Mouse (Mus musculus) hindbrain, embryonic 10.5 days (tissue): ENCODE results near the gene Plcg2. TPM values are rescaled to one million over a fixed set of nuclear protein-coding genes. Genes with fewer than 3 reads are reported as not detected.

Source experiments
- DNase-seq: peaks from one replicate; pipeline ENCODE4 v3.0.0-alpha.2; 2017; ENCODE audit warnings: low spot score
- H3K27ac ChIP-seq: fragments of 300-500 bp; sonication (generic); 2 replicates; pipeline ENCODE4 v1.5.1; 2016; ENCODE audit warnings: mild to moderate bottlenecking, moderate library complexity
- H3K27me3 ChIP-seq: fragments of 300-500 bp; sonication (generic); 2 replicates; pipeline ENCODE4 v1.6.1; 2016; ENCODE audit warnings: mild to moderate bottlenecking; ENCODE audit not compliant: poor library complexity, insufficient read depth, severe bottlenecking
- H3K36me3 ChIP-seq: fragments of 300-500 bp; sonication (generic); 2 replicates; pipeline ENCODE4 v1.6.1; 2016; ENCODE audit warnings: mild to moderate bottlenecking, moderate library complexity
- H3K4me1 ChIP-seq: fragments of 300-500 bp; sonication (generic); replicated peaks from 2 replicates; pipeline ENCODE4 v1.6.1; 2016; ENCODE audit warnings: mild to moderate bottlenecking
- H3K4me3 ChIP-seq: fragments of 300-500 bp; sonication (generic); 2 replicates; pipeline ENCODE4 v1.5.1; 2016; ENCODE audit warnings: mild to moderate bottlenecking, moderate library complexity
- H3K9me3 ChIP-seq: fragments of 300-500 bp; sonication (generic); 2 replicates; pipeline ENCODE4 v1.6.1; 2016; ENCODE audit warnings: mild to moderate bottlenecking, moderate library complexity
- WGBS: fragments of 180-500 bp; shearing (Covaris S2); methylation state at CpG from one replicate; pipeline ENCODE4 v1.1.7; 2016; 5-methylcytosine and 5-hydroxymethylcytosine counted together
- polyA plus RNA-seq: library from polyadenylated mRNA; unstranded; fragments of >200 nt; fragmentation: Nextera tagmentation; extraction: Ambion mirVana; gene quantifications from 2 replicates; pipeline ENCODE4 v1.2.1, GENCODE M21; 2016

Plcg2 gene
- polyA plus RNA-seq, 1 experiment from 2014 or later: 3.7 TPM

GRCm38 (mm10) chr8:117498915-117499540 lies 937 bp downstream of the Plcg2 start:
- Histone ChIP-seq H3K4me3 (peak overlapping the region; percentile 70), H3K27me3 (peaks cover 45% of the 10 kb centered on the region), H3K9me3 (no peaks in the 10 kb centered on the region), H3K27ac (no peak overlapping the region), H3K36me3 (no peaks in the 10 kb centered on the region), H3K4me1 (peaks cover 26% of the 10 kb centered on the region)
- WGBS: 8% methylated on average over 20 of the region's 20 CpGs
- DNase-seq: peak; percentile 35

DNA sequence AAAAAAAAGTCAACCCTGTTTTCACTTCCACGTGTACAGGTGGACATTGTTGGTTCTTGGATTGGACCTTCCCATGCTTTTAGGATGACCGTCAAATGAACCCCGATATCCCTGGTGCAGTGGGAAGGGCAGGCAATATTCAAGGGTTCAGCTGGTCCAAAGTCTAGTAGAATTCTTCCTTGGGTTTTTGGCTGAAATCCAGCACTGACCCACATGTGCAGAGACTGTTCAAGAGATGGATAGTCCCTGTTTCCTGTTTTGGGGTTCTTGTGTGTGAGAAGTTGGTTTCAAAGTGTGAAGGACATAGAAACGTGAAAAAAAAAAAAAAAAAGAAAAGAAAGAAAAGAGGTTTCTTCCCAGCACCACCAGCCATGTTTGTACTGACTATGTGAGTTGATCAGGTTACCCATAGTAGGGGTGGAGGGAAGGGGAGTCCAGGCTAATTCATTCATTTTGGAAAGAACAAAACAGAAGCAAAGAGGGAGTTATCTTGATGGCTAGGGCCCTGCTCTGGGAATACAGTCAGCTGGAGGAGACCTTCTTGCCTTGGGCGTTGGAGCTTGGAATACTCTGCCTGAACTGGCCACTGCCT lies 2.2 kb downstream of the Plcg2 start:
- no peaks in the 10 kb centered on the region for H3K9me3 ChIP-seq
- H3K36me3 ChIP-seq: no peaks in the 10 kb centered on the region
- H3K27ac ChIP-seq: no peak overlapping the region
- WGBS: 81% methylated on average over 5 of the region's 5 CpGs
- H3K4me3 ChIP-seq: no peak overlapping the region
- DNase-seq: no peak
- H3K27me3 ChIP-seq: peaks cover 36% of the 10 kb centered on the region
- peaks cover 27% of the 10 kb centered on the region for H3K4me1 ChIP-seq

DNA sequence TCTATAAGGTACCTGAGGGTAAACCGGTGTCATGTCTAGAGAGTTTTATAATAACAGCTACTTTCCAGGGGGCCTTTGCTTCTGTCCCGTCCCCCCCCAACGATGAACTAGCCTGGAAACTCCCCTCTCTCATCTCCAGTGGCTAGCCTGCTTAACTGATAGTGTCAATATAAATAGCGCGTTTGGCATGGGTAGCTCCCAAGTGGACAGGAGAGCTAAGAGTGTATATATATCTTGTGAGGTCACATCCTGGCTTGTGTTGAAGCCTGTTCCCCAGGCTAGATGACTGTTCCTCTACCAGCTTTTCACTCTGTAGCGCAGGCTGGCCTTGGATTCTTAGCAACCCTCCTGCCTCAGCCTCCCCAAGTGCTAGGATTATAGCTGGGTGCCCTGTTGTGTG lies 3.2 kb downstream of the Plcg2 start:
- no peak for DNase-seq
- WGBS: 90% methylated on average over 6 of the region's 6 CpGs
- no peaks in the 10 kb centered on the region for H3K9me3 ChIP-seq

DNA sequence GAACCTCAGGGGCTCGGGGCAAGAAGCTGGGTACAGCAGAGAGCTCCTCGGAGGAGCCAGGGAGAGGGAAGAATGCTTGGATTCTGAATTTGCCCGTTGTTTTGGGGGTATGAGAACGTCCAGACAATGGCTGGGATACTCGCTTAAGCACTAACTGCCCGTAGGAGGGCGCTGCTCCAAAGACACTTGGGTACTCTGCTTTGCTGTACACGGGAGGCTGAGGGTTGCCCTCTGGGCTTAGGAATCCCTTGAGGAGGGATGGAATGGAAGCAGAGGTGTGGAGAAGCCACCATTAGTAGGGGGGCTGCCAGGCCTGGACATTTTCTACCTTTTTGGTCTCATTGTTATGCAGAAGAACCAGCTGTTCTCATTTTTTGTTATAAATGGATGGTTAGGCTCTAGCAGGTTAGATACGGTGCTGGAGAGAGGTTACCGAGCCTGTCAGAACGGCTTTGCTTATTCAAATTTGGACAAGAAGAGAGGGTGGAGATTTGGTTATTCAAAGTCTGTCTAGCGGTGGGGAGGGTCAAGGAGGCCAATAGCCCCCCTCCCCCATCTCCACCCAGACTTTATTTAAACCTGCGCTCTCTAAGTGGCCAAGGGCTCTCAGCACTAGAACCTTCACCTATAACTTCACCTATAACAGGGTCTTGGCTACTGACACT lies 5.4 kb downstream of the Plcg2 start:
- 60% methylated on average over 13 of the region's 13 CpGs for WGBS

More for the DNA sequence above, 3.2 kb downstream of the Plcg2 start:
- Histone ChIP-seq H3K27ac (no peak overlapping the region), H3K4me3 (no peak overlapping the region), H3K4me1 (peaks cover 27% of the 10 kb centered on the region), H3K36me3 (no peaks in the 10 kb centered on the region), H3K27me3 (peaks cover 36% of the 10 kb centered on the region)

DNA sequence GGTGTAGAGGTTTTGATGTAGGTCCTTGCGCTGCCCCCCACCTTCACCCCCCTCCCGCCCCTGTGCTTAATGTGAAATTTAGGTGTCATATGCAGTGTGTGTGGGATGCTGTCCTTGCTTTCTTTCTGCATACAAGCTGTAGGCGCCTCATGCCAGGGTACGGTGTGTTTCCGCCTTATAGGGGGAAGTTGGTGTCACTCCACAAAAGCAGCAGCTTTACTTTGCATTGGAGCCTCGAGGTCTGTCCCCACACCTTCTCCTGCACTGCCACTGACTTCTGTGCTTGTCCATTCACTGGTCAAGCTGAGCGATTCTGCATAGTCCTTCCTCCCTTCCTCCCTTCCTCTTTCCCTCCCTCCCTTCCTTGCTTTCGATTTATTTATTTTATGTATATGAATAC lies 9.6 kb downstream of the Plcg2 start:
- Histone ChIP-seq H3K36me3 (no peaks in the 10 kb centered on the region), H3K9me3 (no peaks in the 10 kb centered on the region), H3K4me3 (no peak overlapping the region), H3K27me3 (no peaks in the 10 kb centered on the region), H3K4me1 (peaks cover 11% of the 10 kb centered on the region; the same call in 1 of the 2 replicates), H3K27ac (no peak overlapping the region)
- DNase-seq: no peak
- 89% methylated on average over 8 of the region's 8 CpGs for WGBS

More for the DNA sequence above, 5.4 kb downstream of the Plcg2 start:
- Histone ChIP-seq H3K27ac (no peak overlapping the region), H3K36me3 (no peaks in the 10 kb centered on the region), H3K9me3 (no peaks in the 10 kb centered on the region), H3K4me3 (no peak overlapping the region), H3K4me1 (peaks cover 19% of the 10 kb centered on the region), H3K27me3 (peaks cover 14% of the 10 kb centered on the region)
- DNase-seq: no peak

DNA sequence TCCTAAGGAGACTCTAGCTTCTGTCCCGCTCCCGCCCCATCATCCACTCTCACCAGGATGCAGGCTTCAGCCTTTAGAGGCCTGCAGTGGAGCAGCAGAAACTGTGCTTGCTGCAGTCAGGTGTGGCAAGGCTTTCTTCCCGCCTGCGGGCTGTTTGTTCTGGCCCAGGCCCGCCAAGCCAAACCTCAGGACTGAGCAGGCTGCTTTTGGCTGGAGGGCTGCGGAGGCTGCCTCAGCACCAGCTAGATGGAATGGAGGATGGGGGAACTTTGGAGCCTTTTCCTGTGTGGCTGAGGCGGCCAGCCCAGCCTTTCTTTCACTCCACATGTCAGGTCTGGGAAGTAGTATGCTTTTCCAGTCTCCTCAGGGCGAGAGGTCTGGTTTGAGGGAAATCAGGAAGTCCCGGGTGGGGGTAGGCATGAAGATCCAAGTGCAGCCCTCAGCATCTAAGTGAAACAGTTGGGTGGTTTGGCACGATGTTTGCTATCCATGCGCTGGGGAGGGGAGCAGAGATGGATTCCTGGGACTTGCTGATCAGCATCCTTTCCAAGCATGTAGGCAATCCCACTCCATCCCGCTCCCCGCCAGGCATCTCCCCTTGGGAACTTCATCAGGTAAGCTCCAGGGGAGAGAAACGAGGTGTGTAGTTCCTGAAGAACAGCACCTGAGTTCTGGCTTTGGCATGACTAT lies 18.9 kb downstream of the Plcg2 start:
- 67% methylated on average over 14 of the region's 14 CpGs for WGBS
- Histone ChIP-seq H3K27ac (0 out of 2 replicates have a peak overlapping the region, but pooled peaks have one; percentile 50), H3K27me3 (no peaks in the 10 kb centered on the region), H3K9me3 (no peaks in the 10 kb centered on the region), H3K36me3 (no peaks in the 10 kb centered on the region), H3K4me1 (no peaks in the 10 kb centered on the region), H3K4me3 (no peak overlapping the region)
- no peak for DNase-seq

- H3K36me3 ChIP-seq: no peaks in the 10 kb centered on the region
- H3K27ac ChIP-seq: no peak overlapping the region
- H3K9me3 ChIP-seq: no peaks in the 10 kb centered on the region
- H3K4me3 ChIP-seq: no peak overlapping the region
- 85% methylated on average over 9 of the region's 9 CpGs for WGBS
- H3K27me3 ChIP-seq: no peaks in the 10 kb centered on the region
- H3K4me1 ChIP-seq: no peaks in the 10 kb centered on the region
- no peak for DNase-seq
These were observed 19.8 kb downstream of the Plcg2 start for GRCm38 (mm10) chr8:117517861-117518260.

GRCm38 (mm10) chr8:117518873-117519272 lies 20.8 kb downstream of the Plcg2 start:
- 84% methylated on average over 4 of the region's 4 CpGs for WGBS
- Histone ChIP-seq H3K4me1 (no peaks in the 10 kb centered on the region), H3K27me3 (no peaks in the 10 kb centered on the region), H3K9me3 (no peaks in the 10 kb centered on the region), H3K27ac (no peak overlapping the region), H3K4me3 (no peak overlapping the region), H3K36me3 (no peaks in the 10 kb centered on the region)
- no peak for DNase-seq

- no peak for DNase-seq
These were observed 28.1 kb downstream of the Plcg2 start for GRCm38 (mm10) chr8:117526185-117526584.

DNA sequence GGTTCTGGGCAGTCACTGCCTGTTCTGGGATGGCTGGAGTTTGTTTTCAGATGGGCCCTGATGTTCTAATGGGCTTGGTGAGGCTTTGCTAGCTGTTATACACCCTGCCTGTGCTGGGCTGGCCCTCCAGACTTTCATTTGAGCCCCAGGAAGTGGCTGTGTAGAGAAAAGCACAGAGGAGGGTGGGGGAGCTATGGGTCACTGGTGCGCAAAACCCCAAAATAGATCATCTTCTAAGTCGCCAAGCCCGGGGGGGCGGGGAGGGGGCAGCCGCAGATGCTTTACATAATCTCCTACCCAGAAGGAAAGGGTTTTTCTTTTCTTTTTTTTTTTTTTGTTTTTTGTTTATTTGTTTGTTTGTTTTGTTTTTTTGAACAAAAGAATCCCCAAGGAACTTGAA lies 29.9 kb downstream of the Plcg2 start:
- 75% methylated on average over 5 of the region's 5 CpGs for WGBS
- no peaks in the 10 kb centered on the region for H3K9me3 ChIP-seq
- H3K36me3 ChIP-seq: no peaks in the 10 kb centered on the region
- H3K4me3 ChIP-seq: no peak overlapping the region
- no peaks in the 10 kb centered on the region for H3K27me3 ChIP-seq
- DNase-seq: no peak
- peaks cover 7% of the 10 kb centered on the region; the same call in 1 of the 2 replicates for H3K4me1 ChIP-seq
- H3K27ac ChIP-seq: no peak overlapping the region

More at GRCm38 (mm10) chr8:117526185-117526584, 28.1 kb downstream of the Plcg2 start:
- H3K9me3 ChIP-seq: no peaks in the 10 kb centered on the region
- H3K4me3 ChIP-seq: no peak overlapping the region
- peaks cover 7% of the 10 kb centered on the region; the same call in 1 of the 2 replicates for H3K4me1 ChIP-seq
- H3K27ac ChIP-seq: no peak overlapping the region
- no peaks in the 10 kb centered on the region for H3K36me3 ChIP-seq
- 41% methylated on average over 2 of the region's 2 CpGs for WGBS
- no peaks in the 10 kb centered on the region for H3K27me3 ChIP-seq

GRCm38 (mm10) chr8:117529177-117529576 lies 31.1 kb downstream of the Plcg2 start:
- no peaks in the 10 kb centered on the region for H3K36me3 ChIP-seq
- no peak for DNase-seq
- no peak overlapping the region for H3K4me3 ChIP-seq
- WGBS: 80% methylated on average over 5 of the region's 5 CpGs
- H3K4me1 ChIP-seq: peaks cover 7% of the 10 kb centered on the region; the same call in 1 of the 2 replicates
- no peak overlapping the region for H3K27ac ChIP-seq
- H3K9me3 ChIP-seq: no peaks in the 10 kb centered on the region
- no peaks in the 10 kb centered on the region for H3K27me3 ChIP-seq

- no peak for DNase-seq
- WGBS: 92% methylated on average over 15 of the region's 15 CpGs
- no peak overlapping the region for H3K4me3 ChIP-seq
These were observed 34.4 kb downstream of the Plcg2 start for GRCm38 (mm10) chr8:117532381-117532972.

More at GRCm38 (mm10) chr8:117532381-117532972, 34.4 kb downstream of the Plcg2 start:
- H3K4me1 ChIP-seq: peaks cover 3% of the 10 kb centered on the region; the same call in 1 of the 2 replicates
- H3K27me3 ChIP-seq: no peaks in the 10 kb centered on the region
- 0 out of 2 replicates have a peak, but pooled peaks cover 3% of the 10 kb centered on the region for H3K9me3 ChIP-seq
- no peak overlapping the region for H3K27ac ChIP-seq
- H3K36me3 ChIP-seq: no peaks in the 10 kb centered on the region
